Mouse (Mus musculus): ENCODE results near the gene Mdc1.

The Mdc1 gene

GRCm38 (mm10) chr17:35841076-35841950 is at the start of gene Mdc1:
TSS of gene Mdc1 (plus strand) at chr17:35841515.
- no peaks in the 10 kb centered on the region for H3K27me3 ChIP-seq (ENCODE audit: control insufficient read depth, insufficient read depth, low read length, poor library complexity, severe bottlenecking)
- H3K36me3 ChIP-seq (ENCODE audit: control insufficient read depth, insufficient read depth, low read length, poor library complexity, severe bottlenecking): peaks cover 11% of the 10 kb centered on the region
- peak; percentile 100 for DNase-seq (ENCODE audit: low read depth, low spot score)

DNA sequence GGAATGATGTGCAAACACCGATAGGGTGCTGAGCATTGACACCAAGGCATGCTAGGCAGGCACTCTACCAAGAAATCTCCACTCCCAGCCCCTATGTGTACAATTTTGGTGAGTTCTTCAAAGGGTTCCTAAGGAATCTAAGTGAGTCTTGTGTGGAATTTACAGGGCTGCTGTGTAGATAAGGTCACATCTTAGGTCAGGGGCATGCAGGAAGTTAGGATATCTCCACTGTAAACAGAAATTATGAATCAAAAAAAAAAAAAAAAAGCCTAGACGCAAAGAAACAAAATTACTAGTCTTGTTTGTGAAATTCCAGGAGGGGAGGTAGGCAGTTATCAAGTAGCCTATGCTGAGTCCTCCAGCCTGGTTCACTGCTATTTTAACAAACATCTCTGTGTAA is 48.5 kb upstream of the Mdc1 start:
- no peaks in the 10 kb centered on the region for H3K27me3 ChIP-seq (ENCODE audit: control insufficient read depth, insufficient read depth, low read length, poor library complexity, severe bottlenecking)

DNA sequence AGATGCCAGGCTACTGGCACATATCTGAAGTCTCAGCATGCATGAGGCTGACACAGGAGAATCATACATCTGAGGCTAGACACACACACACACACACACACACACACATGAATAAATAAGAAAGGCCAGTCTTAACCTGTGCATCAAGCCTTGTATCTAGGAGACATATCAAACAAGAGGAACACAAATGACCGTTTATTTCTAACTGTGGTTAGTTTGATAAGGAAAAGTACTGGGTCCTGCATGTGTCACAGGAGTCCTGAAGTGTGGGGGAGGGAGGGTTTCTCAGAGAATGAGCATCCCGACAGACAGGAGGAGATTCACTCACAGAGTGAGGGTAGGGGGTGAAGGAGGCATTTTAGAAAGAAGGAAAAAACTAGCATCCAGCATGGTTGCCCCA is 46.2 kb upstream of the Mdc1 start:
- no peak for DNase-seq (ENCODE audit: low read depth, low spot score)
- H3K27me3 ChIP-seq (ENCODE audit: control insufficient read depth, insufficient read depth, low read length, poor library complexity, severe bottlenecking): no peaks in the 10 kb centered on the region
- H3K36me3 ChIP-seq (ENCODE audit: control insufficient read depth, insufficient read depth, low read length, poor library complexity, severe bottlenecking): no peaks in the 10 kb centered on the region

More for the DNA sequence above, 48.5 kb upstream of the Mdc1 start:
- no peaks in the 10 kb centered on the region for H3K36me3 ChIP-seq (ENCODE audit: control insufficient read depth, insufficient read depth, low read length, poor library complexity, severe bottlenecking)
- no peak for DNase-seq (ENCODE audit: low read depth, low spot score)

GRCm38 (mm10) chr17:35795656-35796055 is 45.7 kb upstream of the Mdc1 start:
- DNase-seq (ENCODE audit: low read depth, low spot score): no peak
- H3K36me3 ChIP-seq (ENCODE audit: control insufficient read depth, insufficient read depth, low read length, poor library complexity, severe bottlenecking): no peaks in the 10 kb centered on the region
- no peaks in the 10 kb centered on the region for H3K27me3 ChIP-seq (ENCODE audit: control insufficient read depth, insufficient read depth, low read length, poor library complexity, severe bottlenecking)

GRCm38 (mm10) chr17:35796835-35797234 is 44.5 kb upstream of the Mdc1 start:
- Histone ChIP-seq H3K27me3 (ENCODE audit: control insufficient read depth, insufficient read depth, low read length, poor library complexity, severe bottlenecking) (no peaks in the 10 kb centered on the region), H3K36me3 (ENCODE audit: control insufficient read depth, insufficient read depth, low read length, poor library complexity, severe bottlenecking) (no peaks in the 10 kb centered on the region)
- DNase-seq (ENCODE audit: low read depth, low spot score): no peak

DNA sequence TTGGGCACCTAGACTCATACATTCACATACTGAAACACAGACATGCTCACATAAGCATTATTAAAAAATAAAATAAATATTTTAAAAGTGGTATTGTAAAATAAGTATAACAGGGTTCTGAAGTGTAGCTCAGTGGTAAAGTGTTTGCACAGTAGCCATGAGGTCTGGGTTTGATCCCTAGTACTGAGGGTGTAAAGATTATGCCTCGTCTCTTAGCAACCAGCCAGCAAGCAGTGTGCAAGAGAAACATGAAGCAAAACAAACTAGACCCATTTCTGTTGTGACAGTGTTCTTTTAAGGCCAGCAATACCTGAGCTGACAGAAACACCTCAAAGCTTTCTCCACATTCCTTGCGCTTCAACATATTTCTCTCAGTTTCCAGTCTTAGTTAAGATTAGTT is 40.4 kb upstream of the Mdc1 start:
- no peaks in the 10 kb centered on the region for H3K36me3 ChIP-seq (ENCODE audit: control insufficient read depth, insufficient read depth, low read length, poor library complexity, severe bottlenecking)
- DNase-seq (ENCODE audit: low read depth, low spot score): no peak
- H3K27me3 ChIP-seq (ENCODE audit: control insufficient read depth, insufficient read depth, low read length, poor library complexity, severe bottlenecking): no peaks in the 10 kb centered on the region

DNA sequence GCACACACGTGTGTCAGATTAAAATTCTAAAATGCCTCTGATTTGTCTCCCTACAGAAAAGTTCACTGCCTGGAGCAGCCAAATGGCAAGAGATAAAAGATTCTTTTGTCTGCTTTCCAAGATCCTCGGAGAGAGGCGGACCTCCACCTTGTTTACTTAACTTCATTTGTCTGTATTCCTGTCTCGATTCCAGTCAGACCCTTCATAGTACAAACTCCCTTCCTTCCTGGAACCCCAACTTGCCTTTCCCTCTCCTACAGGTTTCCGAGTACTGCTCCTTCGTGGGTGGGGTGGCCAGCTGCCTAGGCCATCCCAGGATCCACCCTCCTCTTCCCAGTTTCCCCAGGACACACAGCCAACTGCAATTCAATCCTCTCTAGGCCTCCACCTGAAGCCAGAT is 38.3 kb upstream of the Mdc1 start:
- Histone ChIP-seq H3K27me3 (ENCODE audit: control insufficient read depth, insufficient read depth, low read length, poor library complexity, severe bottlenecking) (no peaks in the 10 kb centered on the region), H3K36me3 (ENCODE audit: control insufficient read depth, insufficient read depth, low read length, poor library complexity, severe bottlenecking) (no peaks in the 10 kb centered on the region)
- DNase-seq (ENCODE audit: low read depth, low spot score): no peak

DNA sequence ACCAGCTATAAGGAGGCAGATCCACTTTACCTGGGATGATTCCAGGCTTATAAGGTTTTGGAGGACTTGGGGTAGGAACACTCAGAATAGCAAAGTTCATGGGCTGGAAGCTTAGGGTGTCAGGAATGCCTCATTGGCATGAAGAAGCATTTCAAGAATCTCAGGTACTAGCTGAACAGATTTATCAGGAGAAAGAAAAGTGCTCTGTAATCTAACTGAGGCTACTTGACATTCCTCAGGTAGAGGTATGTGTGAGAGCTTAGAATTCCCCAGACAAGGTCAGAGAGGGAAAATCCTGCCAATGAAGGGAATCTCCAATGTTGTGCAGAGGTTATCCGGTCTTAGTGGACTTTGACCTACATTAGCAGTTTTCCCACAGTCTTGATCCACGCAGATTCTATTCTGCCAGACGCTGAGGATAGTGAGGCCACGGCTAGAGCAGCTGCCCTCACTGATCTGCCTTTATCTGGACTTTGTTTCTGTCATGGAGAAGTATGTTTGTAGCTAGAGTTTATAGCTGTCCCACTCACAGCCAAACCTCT is 37.4 kb upstream of the Mdc1 start:
- no peak for DNase-seq (ENCODE audit: low read depth, low spot score)
- no peaks in the 10 kb centered on the region for H3K27me3 ChIP-seq (ENCODE audit: control insufficient read depth, insufficient read depth, low read length, poor library complexity, severe bottlenecking)
- no peaks in the 10 kb centered on the region for H3K36me3 ChIP-seq (ENCODE audit: control insufficient read depth, insufficient read depth, low read length, poor library complexity, severe bottlenecking)

GRCm38 (mm10) chr17:35808073-35808472 is 33.2 kb upstream of the Mdc1 start:
- no peak for DNase-seq (ENCODE audit: low read depth, low spot score)
- no peaks in the 10 kb centered on the region for H3K36me3 ChIP-seq (ENCODE audit: control insufficient read depth, insufficient read depth, low read length, poor library complexity, severe bottlenecking)
- no peaks in the 10 kb centered on the region for H3K27me3 ChIP-seq (ENCODE audit: control insufficient read depth, insufficient read depth, low read length, poor library complexity, severe bottlenecking)

- H3K27me3 ChIP-seq (ENCODE audit: control insufficient read depth, insufficient read depth, low read length, poor library complexity, severe bottlenecking): no peaks in the 10 kb centered on the region
- no peak for DNase-seq (ENCODE audit: low read depth, low spot score)
- no peaks in the 10 kb centered on the region for H3K36me3 ChIP-seq (ENCODE audit: control insufficient read depth, insufficient read depth, low read length, poor library complexity, severe bottlenecking)
These were observed 31.9 kb upstream of the Mdc1 start for GRCm38 (mm10) chr17:35809395-35809794.

GRCm38 (mm10) chr17:35810900-35811648 is 30.2 kb upstream of the Mdc1 start:
- DNase-seq (ENCODE audit: low read depth, low spot score): no peak
- H3K36me3 ChIP-seq (ENCODE audit: control insufficient read depth, insufficient read depth, low read length, poor library complexity, severe bottlenecking): no peaks in the 10 kb centered on the region
- no peaks in the 10 kb centered on the region for H3K27me3 ChIP-seq (ENCODE audit: control insufficient read depth, insufficient read depth, low read length, poor library complexity, severe bottlenecking)

- DNase-seq (ENCODE audit: low read depth, low spot score): no peak
- no peaks in the 10 kb centered on the region for H3K36me3 ChIP-seq (ENCODE audit: control insufficient read depth, insufficient read depth, low read length, poor library complexity, severe bottlenecking)
- H3K27me3 ChIP-seq (ENCODE audit: control insufficient read depth, insufficient read depth, low read length, poor library complexity, severe bottlenecking): no peaks in the 10 kb centered on the region
These were observed 29.0 kb upstream of the Mdc1 start for GRCm38 (mm10) chr17:35812307-35812706.

DNA sequence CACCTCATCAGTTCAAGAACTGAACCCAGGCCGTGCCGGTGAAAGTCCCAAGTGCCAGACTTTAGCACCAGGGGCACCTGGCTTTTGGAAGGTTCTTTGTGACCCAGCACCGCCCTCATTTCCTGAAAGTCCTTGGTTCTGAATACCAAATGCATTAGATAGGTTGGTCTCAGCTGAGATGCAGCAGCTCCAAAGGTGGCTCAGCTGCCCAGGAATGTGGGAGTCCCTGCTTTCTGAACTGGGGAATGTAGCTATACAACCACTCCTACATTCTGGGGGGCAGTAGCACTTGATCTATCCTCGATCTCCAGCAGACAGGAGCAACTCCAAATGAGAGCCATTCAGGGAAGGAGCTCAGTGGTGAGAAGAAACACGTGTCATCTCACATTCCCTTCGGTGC is 28.6 kb upstream of the Mdc1 start:
- Histone ChIP-seq H3K27me3 (ENCODE audit: control insufficient read depth, insufficient read depth, low read length, poor library complexity, severe bottlenecking) (no peaks in the 10 kb centered on the region), H3K36me3 (ENCODE audit: control insufficient read depth, insufficient read depth, low read length, poor library complexity, severe bottlenecking) (no peaks in the 10 kb centered on the region)
- DNase-seq (ENCODE audit: low read depth, low spot score): no peak

- no peak for DNase-seq (ENCODE audit: low read depth, low spot score)
- no peaks in the 10 kb centered on the region for H3K36me3 ChIP-seq (ENCODE audit: control insufficient read depth, insufficient read depth, low read length, poor library complexity, severe bottlenecking)
- H3K27me3 ChIP-seq (ENCODE audit: control insufficient read depth, insufficient read depth, low read length, poor library complexity, severe bottlenecking): no peaks in the 10 kb centered on the region
These were observed 28.1 kb upstream of the Mdc1 start for GRCm38 (mm10) chr17:35813245-35813647.

- Histone ChIP-seq H3K27me3 (ENCODE audit: control insufficient read depth, insufficient read depth, low read length, poor library complexity, severe bottlenecking) (no peaks in the 10 kb centered on the region), H3K36me3 (ENCODE audit: control insufficient read depth, insufficient read depth, low read length, poor library complexity, severe bottlenecking) (no peaks in the 10 kb centered on the region)
- no peak for DNase-seq (ENCODE audit: low read depth, low spot score)
These were observed 27.7 kb upstream of the Mdc1 start for GRCm38 (mm10) chr17:35813653-35814052.
